Mouse (Mus musculus) cerebellum, postnatal 14 days (tissue): ENCODE results near the gene Tmem8.
"Not testable (repeated sequence)": the region's sequence is repeated elsewhere in the genome, so short reads cannot be mapped to it uniquely, and the experiment has no call there.

Experiments
- DNase-seq, 2 experiments: peaks; one replicate each; pipeline ENCODE4 v3.0.0; 2021; ENCODE audit warnings: mixed read lengths in 2 of 2

The Tmem8 gene

DNA sequence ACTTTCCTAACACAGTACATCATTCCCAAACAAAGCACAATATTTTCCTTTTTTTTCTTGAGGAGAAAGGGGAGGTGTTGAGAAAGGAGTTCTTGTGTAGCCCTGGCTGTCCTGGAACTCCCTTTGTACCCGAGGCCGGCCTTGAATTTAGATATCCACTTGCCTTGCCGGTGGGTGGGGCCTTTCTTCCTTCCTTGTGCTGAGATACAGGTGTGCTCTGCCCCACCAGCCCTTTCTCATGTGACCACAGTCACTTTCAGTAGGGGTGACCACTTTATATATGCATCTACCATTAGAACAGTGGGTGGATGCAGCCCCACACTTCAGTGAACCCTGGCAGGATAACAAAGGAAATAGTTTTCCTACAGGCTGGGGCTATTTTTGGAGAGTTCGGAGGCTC, 1.4 kb upstream of the Tmem8 start:
- DNase-seq = no peak

GRCm38 (mm10) chr17:26112751-26113150, 348 bp upstream of the Tmem8 start:
- no peak for DNase-seq

DNA sequence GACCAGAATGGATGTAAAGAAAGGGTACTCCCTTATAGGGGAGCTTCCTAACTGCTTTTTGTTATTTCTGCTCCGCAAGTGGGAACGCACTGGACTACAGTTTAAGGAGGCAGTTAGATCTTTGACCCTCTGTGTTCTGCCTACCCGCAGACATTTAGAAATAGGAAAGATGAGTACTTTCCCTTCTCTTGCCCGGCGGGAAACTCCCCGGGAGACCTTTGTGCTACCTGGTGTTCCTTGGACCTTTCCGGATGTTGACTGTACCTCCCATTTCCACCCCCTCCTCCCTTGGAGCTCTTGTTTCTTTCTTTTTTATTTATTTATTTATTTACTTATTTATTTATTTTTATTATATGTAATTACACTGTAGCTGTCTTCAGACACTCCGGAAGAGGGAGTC, 962 bp downstream of the Tmem8 start:
- no peak for DNase-seq

DNA sequence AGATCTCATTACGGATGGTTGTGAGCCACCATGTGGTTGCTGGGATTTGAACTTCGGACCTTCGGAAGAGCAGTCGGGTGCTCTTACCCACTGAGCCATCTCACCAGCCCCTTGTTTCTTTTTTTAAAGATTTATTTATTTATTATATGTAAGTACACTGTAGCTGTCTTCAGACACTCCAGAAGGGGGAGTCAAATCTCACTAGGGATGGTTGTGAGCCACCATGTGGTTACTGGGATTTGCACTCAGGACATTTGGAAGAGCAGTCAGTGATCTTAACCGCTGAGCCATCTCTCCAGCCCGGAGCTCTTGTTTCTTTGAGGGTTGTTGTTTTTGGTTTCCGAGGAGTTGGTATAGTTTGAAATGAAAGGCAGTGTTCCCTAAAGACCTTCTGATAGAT, 1.4 kb downstream of the Tmem8 start:
- DNase-seq = not testable (repeated sequence)

DNA sequence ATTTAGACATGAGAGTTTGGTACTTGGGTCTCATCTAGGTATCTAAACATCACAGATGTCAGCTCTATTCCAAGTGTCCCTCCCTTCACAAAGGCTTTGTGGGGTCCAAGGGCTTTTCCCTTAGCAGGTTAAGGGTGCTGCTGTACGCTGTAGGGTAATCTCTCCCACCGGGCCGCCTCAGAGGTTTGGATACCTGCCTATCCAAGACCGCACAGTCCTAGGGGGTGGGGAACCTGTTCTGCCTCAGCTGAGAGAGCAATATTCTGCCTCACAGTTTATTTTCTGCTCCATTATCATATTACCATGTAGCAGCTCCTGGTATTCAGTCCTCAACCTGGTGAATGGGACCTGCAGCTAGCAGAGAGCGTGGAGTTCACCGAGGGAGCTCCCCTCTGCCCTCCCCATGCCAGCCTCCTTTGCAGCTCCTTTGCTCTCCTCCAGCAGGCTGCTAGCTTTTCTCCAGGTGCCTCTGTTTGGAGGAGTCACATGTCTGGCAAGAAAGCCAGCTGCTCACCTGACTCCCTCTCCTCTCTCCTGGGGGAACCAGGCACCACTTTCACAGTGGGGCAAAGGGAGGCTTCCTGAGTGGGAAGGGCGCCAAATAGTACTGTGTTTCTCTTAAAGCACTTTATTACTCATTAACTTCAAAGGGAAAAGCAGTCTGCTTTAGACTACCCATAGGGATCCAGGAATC, 2.3 kb downstream of the Tmem8 start:
- DNase-seq = no peak

- DNase-seq = no peak
Observed at GRCm38 (mm10) chr17:26115956-26116487, 2.9 kb downstream of the Tmem8 start.

DNA sequence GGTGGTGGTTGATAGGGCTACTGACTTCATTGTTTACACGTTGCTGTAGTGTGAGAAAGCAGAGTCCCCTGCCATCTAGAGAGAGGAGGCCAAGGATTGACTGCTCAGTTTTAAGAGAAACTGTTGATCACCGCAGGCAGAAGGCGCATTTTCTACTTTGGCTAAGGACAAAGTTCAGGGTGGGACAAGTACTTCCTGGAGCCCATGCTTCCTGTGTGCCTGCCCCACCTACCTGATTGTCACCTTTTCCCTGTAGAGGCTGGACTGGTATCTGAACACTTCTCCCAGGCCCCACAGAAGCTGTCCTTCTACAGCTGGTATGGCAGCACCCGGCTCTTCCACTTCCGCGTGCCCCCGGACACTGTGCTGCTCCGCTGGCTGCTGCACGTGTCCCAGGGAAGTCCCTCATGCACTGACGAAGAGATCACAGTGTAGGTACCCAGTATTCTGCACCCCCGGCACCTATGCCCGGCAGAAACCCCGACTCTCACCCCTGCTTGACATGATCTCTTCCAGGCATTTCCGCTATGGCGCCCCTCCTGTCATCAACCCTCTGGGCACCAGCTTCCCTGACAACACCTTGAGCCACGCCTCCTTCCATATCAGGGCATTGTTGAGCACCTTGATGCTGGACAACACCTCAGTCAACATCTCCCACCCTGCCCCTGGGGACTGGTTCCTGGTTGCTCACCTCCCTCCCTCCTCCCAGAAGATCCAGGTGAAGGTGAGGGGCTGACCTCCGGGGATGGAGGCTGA, 3.6 kb downstream of the Tmem8 start:
- DNase-seq = no peak

- DNase-seq = peak; percentile 76 to 82
Observed at GRCm38 (mm10) chr17:26119766-26120710, 6.9 kb downstream of the Tmem8 start.

DNA sequence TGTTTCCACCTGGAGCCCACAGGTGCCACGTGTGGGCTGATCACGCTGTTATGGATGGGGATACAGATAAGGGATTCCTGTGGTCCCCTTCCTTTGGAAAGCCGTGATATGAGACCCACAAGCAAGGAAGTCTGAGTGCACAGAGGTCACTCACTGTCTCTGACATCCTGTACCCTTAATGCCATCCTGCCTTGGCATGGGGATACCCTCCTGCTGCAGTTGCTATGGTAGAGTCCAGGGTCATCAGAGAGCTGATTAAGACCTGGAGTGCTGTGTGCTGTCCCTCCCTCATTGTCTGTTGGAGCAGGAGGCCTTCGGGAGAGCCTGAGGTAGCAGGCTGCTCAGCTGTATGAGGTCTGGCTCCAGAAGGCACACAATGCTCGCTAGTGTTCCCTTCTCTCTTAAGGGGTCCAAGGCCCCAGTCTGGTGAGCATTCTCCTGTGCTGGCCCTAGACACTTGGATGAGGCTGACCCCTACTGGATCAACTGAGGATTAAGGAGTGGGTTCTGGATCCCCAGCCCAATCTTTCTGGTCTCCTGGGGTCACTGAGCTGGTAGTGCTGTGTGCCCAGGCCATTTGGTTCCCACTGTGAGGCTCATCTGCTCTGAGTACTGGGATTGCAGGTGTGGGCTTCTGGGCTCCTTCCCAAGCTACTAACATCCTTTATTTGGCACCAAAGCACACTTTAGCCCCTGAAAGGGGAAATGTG, 9.5 kb downstream of the Tmem8 start:
- peak; percentile 45 to 51 for DNase-seq

GRCm38 (mm10) chr17:26123267-26123684, 10.2 kb downstream of the Tmem8 start, which contains the start of gene Mrpl28:
Mrpl28 (plus strand) TSS chr17:26123500.
- peak; percentile 97 to 99 for DNase-seq

DNA sequence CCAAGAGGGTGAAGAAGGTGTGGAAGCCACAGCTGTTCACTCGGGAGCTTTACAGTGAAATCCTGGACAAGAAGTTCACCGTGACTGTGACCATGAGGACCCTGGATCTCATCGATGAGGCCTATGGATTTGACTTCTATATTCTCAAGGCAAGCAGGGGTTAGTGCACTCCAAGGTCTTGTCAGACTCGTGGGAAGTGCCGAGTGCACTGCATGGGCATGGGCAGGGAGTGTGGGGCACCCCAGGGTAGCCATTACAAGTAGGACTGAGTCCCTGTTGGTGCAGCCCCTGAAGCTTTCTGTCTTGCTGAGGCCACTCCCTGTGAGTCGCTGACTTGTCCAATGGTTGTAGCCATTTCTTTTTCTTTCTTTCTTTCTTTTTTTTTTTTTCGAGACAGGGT, 11.5 kb downstream of the Tmem8 start:
- DNase-seq = no peak

GRCm38 (mm10) chr17:26125226-26125625, 12.1 kb downstream of the Tmem8 start:
- DNase-seq = no peak

- no peak for DNase-seq
Observed at GRCm38 (mm10) chr17:26131062-26131732, 18.1 kb downstream of the Tmem8 start.

DNA sequence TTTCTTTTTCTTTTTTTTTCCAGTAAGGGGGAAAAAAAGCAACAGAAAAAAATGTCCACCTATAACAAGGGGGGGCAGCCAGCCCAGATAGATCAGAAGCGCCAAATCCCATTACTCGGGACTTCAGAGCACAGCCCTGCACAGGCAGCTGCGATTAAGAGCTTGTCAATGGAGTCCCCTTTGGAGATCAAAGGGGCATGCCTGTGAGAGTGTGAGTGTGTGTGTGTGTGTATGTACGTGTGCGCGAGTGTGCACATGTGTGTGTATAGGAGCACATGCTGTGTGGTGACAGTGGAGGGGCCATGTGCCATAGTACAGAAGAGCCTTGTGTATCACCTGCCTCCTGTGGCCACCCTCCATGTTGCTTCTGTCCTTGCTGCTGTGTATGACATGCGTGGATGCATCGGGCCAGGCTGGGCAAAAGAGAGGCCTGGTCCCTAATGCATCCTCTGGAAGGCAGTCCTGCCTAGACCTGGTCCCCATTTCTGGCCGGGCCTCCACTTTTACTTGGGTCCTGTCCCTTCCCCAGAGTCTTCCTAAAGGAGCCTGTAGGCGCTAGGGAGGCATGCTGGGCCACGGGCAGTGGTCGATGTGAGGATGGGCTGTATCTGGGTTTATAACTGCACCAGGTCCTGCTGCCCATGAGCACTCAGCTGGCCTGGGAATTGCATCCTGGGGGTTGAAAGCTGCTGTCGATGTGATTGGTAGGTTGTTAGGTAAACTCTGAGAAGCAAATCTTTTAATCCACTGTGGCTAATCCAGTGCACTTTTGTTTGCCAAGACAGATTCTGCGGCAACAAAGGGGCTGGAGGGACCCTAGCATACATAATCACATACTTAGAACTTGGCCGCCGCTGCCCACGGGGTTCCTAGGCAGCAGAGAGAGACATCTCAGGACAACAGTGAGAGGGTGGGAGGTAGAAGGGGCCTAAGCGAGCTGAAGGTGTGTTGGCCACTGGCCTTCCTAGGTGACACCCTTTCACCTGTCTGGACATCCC, 19.1 kb downstream of the Tmem8 start:
- DNase-seq = no peak

DNA sequence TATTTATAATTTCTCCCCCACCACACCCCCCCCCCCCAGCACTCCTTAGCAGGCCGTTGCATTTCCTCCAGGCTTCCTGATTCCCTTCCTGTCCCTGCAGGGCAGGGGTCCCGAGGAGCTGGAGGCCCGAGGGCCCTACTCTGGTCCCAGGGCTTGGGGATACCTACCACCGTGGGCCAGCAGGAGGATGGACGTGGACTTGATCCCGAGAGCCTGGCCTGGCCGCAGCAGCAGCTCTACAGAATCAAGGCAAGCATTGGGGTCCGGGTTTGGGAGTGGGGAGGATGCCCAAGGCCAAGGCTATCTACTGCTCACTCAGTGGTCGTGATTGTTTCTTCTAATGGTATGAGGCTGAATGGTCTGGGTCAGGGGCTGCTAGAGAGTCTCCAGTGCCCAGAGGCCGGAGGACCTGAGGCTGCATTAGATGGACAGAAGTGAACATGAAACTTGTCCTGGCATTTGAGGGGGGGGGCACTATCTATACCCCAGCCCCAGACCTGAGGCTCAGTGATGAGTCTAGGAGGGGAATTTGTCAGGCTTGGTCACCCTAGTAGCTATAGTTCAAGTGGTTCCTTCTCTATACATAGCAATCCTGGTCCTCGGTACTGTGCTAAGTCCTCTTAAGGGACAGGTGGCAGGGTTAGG, 24.1 kb downstream of the Tmem8 start:
- DNase-seq = no peak

- no peak for DNase-seq
Observed at GRCm38 (mm10) chr17:26137751-26138130, 24.6 kb downstream of the Tmem8 start.

- DNase-seq = peak; percentile 95 to 96
Observed at GRCm38 (mm10) chr17:26138239-26138836, 25.2 kb downstream of the Tmem8 start, which contains the start of gene Axin1. Axin1 (plus strand) TSS chr17:26138688.

- peak in 1 of 2 experiments; percentile 63 for DNase-seq
Observed at GRCm38 (mm10) chr17:26138901-26139381, 25.8 kb downstream of the Tmem8 start.

GRCm38 (mm10) chr17:26142796-26143195, 29.7 kb downstream of the Tmem8 start:
- no peak for DNase-seq
